Mouse (Mus musculus): ENCODE measurements around the gene Ttk. TPM values are rescaled to one million over a fixed set of nuclear protein-coding genes. Genes with fewer than 3 reads are reported as not detected.

The Ttk gene
- polyA plus RNA-seq, 1 experiment from 2014 or later: 20.9 TPM

GRCm38 (mm10) chr9:83886149-83886548 is 51.7 kb downstream of the Ttk start:
- no peaks in the 10 kb centered on the region for H3K36me3 ChIP-seq (ENCODE audit: control insufficient read depth, insufficient read depth, low read length)
- no peaks in the 10 kb centered on the region for H3K4me1 ChIP-seq (ENCODE audit: control insufficient read depth, insufficient read depth, low read length)
- H3K4me3 ChIP-seq (ENCODE audit: low read length): no peak overlapping the region
- H3K4me2 ChIP-seq (ENCODE audit: low read depth, low read length): no peak overlapping the region
- no peaks in the 10 kb centered on the region for H3K27me3 ChIP-seq (replicated peaks; ENCODE audit: control insufficient read depth, insufficient read depth, low read length)
- H3K9me3 ChIP-seq (ENCODE audit: control insufficient read depth, low read length): no peaks in the 10 kb centered on the region
- no peak overlapping the region for H3K9ac ChIP-seq (ENCODE audit: low read depth, low read length)
- H3K27ac ChIP-seq (ENCODE audit: low read length): no peak overlapping the region
- ATAC-seq: no peak

GRCm38 (mm10) chr9:83888214-83888613 is 53.7 kb downstream of the Ttk start:
- 80% methylated on average over 5 of the region's 5 CpGs for WGBS
- ATAC-seq: no peak
- no peak overlapping the region for H3K4me2 ChIP-seq (ENCODE audit: low read depth, low read length)
- no peak overlapping the region for H3K9ac ChIP-seq (ENCODE audit: low read depth, low read length)
- no peak overlapping the region for H3K4me3 ChIP-seq (ENCODE audit: low read length)
- no peaks in the 10 kb centered on the region for H3K27me3 ChIP-seq (replicated peaks; ENCODE audit: control insufficient read depth, insufficient read depth, low read length)
- no peaks in the 10 kb centered on the region for H3K36me3 ChIP-seq (ENCODE audit: control insufficient read depth, insufficient read depth, low read length)
- H3K27ac ChIP-seq (ENCODE audit: low read length): no peak overlapping the region
- no peaks in the 10 kb centered on the region for H3K4me1 ChIP-seq (ENCODE audit: control insufficient read depth, insufficient read depth, low read length)
- H3K9me3 ChIP-seq (ENCODE audit: control insufficient read depth, low read length): no peaks in the 10 kb centered on the region

- 74% methylated on average over 8 of the region's 8 CpGs for WGBS
- no peak overlapping the region for H3K4me2 ChIP-seq (ENCODE audit: low read depth, low read length)
- H3K4me1 ChIP-seq (ENCODE audit: control insufficient read depth, insufficient read depth, low read length): no peaks in the 10 kb centered on the region
- no peaks in the 10 kb centered on the region for H3K36me3 ChIP-seq (ENCODE audit: control insufficient read depth, insufficient read depth, low read length)
- H3K27me3 ChIP-seq (replicated peaks; ENCODE audit: control insufficient read depth, insufficient read depth, low read length): no peaks in the 10 kb centered on the region
- no peak for ATAC-seq
- H3K9me3 ChIP-seq (ENCODE audit: control insufficient read depth, low read length): no peaks in the 10 kb centered on the region
- H3K4me3 ChIP-seq (ENCODE audit: low read length): no peak overlapping the region
- no peak overlapping the region for H3K9ac ChIP-seq (ENCODE audit: low read depth, low read length)
- no peak overlapping the region for H3K27ac ChIP-seq (ENCODE audit: low read length)
These were observed 58.6 kb downstream of the Ttk start for GRCm38 (mm10) chr9:83893073-83893472.

DNA sequence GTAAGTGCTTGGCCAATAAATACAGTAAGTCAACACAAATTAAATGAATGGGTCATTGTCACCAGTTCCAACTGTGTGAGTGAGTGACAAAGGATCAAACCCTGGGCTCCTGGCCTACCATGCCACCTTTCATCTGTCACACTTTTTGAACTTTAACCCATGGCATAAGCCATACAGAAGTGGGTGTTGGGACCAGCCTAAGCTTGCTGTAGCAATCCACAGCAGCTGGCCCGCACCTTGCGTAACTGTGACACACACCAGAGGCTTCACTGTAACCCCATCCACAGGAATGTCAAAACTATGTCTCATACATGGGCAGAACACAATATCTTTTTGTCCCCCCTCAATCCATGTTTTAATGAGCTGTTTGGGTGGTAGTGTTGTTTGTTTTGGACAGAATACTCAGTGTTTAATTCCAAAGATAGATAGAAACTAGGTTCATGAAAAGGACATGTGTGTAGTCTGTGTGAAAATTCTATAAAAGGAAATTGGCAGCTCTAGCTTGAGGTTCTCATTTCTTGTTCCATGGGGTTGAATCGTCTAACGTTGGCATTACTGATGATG is 59.4 kb downstream of the Ttk start:
- H3K36me3 ChIP-seq (ENCODE audit: control insufficient read depth, insufficient read depth, low read length): no peaks in the 10 kb centered on the region
- no peak overlapping the region for H3K4me2 ChIP-seq (ENCODE audit: low read depth, low read length)
- ATAC-seq: no peak
- H3K4me3 ChIP-seq (ENCODE audit: low read length): no peak overlapping the region
- H3K27me3 ChIP-seq (replicated peaks; ENCODE audit: control insufficient read depth, insufficient read depth, low read length): no peaks in the 10 kb centered on the region
- H3K4me1 ChIP-seq (ENCODE audit: control insufficient read depth, insufficient read depth, low read length): no peaks in the 10 kb centered on the region
- 84% methylated on average over 4 of the region's 4 CpGs for WGBS
- no peak overlapping the region for H3K9ac ChIP-seq (ENCODE audit: low read depth, low read length)
- H3K9me3 ChIP-seq (ENCODE audit: control insufficient read depth, low read length): no peaks in the 10 kb centered on the region
- H3K27ac ChIP-seq (ENCODE audit: low read length): no peak overlapping the region

GRCm38 (mm10) chr9:83902086-83902485 is 67.6 kb downstream of the Ttk start:
- no peaks in the 10 kb centered on the region for H3K27me3 ChIP-seq (replicated peaks; ENCODE audit: control insufficient read depth, insufficient read depth, low read length)
- H3K27ac ChIP-seq (ENCODE audit: low read length): no peak overlapping the region
- H3K4me2 ChIP-seq (ENCODE audit: low read depth, low read length): no peak overlapping the region
- no peaks in the 10 kb centered on the region for H3K4me1 ChIP-seq (ENCODE audit: control insufficient read depth, insufficient read depth, low read length)
- H3K9me3 ChIP-seq (ENCODE audit: control insufficient read depth, low read length): no peaks in the 10 kb centered on the region
- WGBS: 87% methylated on average over 2 of the region's 2 CpGs
- H3K4me3 ChIP-seq (ENCODE audit: low read length): no peak overlapping the region
- no peaks in the 10 kb centered on the region for H3K36me3 ChIP-seq (ENCODE audit: control insufficient read depth, insufficient read depth, low read length)
- no peak overlapping the region for H3K9ac ChIP-seq (ENCODE audit: low read depth, low read length)
- no peak for ATAC-seq

GRCm38 (mm10) chr9:83905820-83906219 is 71.3 kb downstream of the Ttk start:
- Histone ChIP-seq H3K4me3 (ENCODE audit: low read length) (no peak overlapping the region), H3K27me3 (replicated peaks; ENCODE audit: control insufficient read depth, insufficient read depth, low read length) (no peaks in the 10 kb centered on the region), H3K27ac (ENCODE audit: low read length) (no peak overlapping the region), H3K4me1 (ENCODE audit: control insufficient read depth, insufficient read depth, low read length) (no peaks in the 10 kb centered on the region), H3K9me3 (ENCODE audit: control insufficient read depth, low read length) (no peaks in the 10 kb centered on the region), H3K36me3 (ENCODE audit: control insufficient read depth, insufficient read depth, low read length) (no peaks in the 10 kb centered on the region), H3K9ac (ENCODE audit: low read depth, low read length) (no peak overlapping the region), H3K4me2 (ENCODE audit: low read depth, low read length) (no peak overlapping the region)
- WGBS: 66% methylated on average over 4 of the region's 4 CpGs
- ATAC-seq: no peak

DNA sequence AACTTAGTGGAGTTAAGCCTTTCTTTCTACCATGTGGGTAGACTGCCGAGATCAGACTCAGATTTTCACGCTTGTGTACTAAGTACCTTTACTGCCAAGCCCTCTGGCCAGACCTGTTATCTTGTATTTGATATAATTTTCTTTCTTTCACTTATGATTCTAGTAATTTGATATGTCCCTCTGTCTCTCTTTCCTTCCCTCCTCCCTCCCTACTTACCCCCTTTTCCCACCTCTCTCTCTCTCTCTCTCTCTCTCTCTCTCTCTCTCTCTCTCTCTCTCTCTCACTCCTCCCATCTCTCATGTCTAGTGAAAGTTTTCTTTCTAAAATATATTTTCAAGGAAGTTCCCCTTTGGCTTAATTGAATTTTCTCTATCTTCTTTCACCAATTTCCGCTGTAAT is 72.5 kb downstream of the Ttk start:
- WGBS: 82% methylated on average over 3 of the region's 3 CpGs
- no peak overlapping the region for H3K9ac ChIP-seq (ENCODE audit: low read depth, low read length)
- no peak for ATAC-seq
- no peaks in the 10 kb centered on the region for H3K9me3 ChIP-seq (ENCODE audit: control insufficient read depth, low read length)
- no peaks in the 10 kb centered on the region for H3K4me1 ChIP-seq (ENCODE audit: control insufficient read depth, insufficient read depth, low read length)
- no peaks in the 10 kb centered on the region for H3K27me3 ChIP-seq (replicated peaks; ENCODE audit: control insufficient read depth, insufficient read depth, low read length)
- no peak overlapping the region for H3K27ac ChIP-seq (ENCODE audit: low read length)
- no peaks in the 10 kb centered on the region for H3K36me3 ChIP-seq (ENCODE audit: control insufficient read depth, insufficient read depth, low read length)
- no peak overlapping the region for H3K4me3 ChIP-seq (ENCODE audit: low read length)
- H3K4me2 ChIP-seq (ENCODE audit: low read depth, low read length): no peak overlapping the region

GRCm38 (mm10) chr9:83909836-83910235 is 75.3 kb downstream of the Ttk start:
- Histone ChIP-seq H3K27me3 (replicated peaks; ENCODE audit: control insufficient read depth, insufficient read depth, low read length) (no peaks in the 10 kb centered on the region), H3K9me3 (ENCODE audit: control insufficient read depth, low read length) (no peaks in the 10 kb centered on the region), H3K4me1 (ENCODE audit: control insufficient read depth, insufficient read depth, low read length) (no peaks in the 10 kb centered on the region), H3K9ac (ENCODE audit: low read depth, low read length) (no peak overlapping the region), H3K36me3 (ENCODE audit: control insufficient read depth, insufficient read depth, low read length) (no peaks in the 10 kb centered on the region), H3K4me3 (ENCODE audit: low read length) (no peak overlapping the region), H3K27ac (ENCODE audit: low read length) (no peak overlapping the region), H3K4me2 (ENCODE audit: low read depth, low read length) (no peak overlapping the region)
- no peak for ATAC-seq
- 87% methylated on average over 2 of the region's 2 CpGs for WGBS

DNA sequence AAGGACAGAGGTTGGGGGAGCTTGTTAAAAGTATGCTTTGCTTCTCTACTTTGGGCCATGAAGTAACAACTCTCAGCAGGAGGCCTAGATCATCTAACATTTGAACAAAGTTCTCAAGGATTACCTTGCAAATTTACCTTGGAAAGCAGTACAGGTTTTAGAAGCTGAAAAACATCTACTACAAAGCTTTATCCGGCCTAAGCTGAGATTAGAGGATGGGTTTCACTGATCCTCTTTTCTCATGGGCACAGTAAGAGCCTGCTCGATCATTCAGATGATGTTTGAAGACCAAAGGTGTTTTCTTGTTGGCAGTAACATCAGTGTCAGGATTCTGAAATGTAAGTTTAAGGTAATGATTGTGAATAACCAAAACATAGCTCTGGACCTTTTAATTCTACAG is 76.4 kb downstream of the Ttk start:
- no peak for ATAC-seq
- H3K4me3 ChIP-seq (ENCODE audit: low read length): no peak overlapping the region
- no peak overlapping the region for H3K9ac ChIP-seq (ENCODE audit: low read depth, low read length)
- 86% methylated on average over 2 of the region's 2 CpGs for WGBS
- H3K27me3 ChIP-seq (replicated peaks; ENCODE audit: control insufficient read depth, insufficient read depth, low read length): no peaks in the 10 kb centered on the region
- no peaks in the 10 kb centered on the region for H3K4me1 ChIP-seq (ENCODE audit: control insufficient read depth, insufficient read depth, low read length)
- H3K27ac ChIP-seq (ENCODE audit: low read length): no peak overlapping the region
- no peaks in the 10 kb centered on the region for H3K9me3 ChIP-seq (ENCODE audit: control insufficient read depth, low read length)
- H3K36me3 ChIP-seq (ENCODE audit: control insufficient read depth, insufficient read depth, low read length): no peaks in the 10 kb centered on the region
- no peak overlapping the region for H3K4me2 ChIP-seq (ENCODE audit: low read depth, low read length)

All from intestine, embryonic 16.5 days (tissue).